Mouse (Mus musculus) heart, embryonic 10.5 days (tissue): ENCODE measurements at regions not wholly inside any gene's neighbourhood (a gene's known extent, or its start where the extent isn't known, plus 50 kb on each side); places are given as distances from the start of the nearest gene placed in this dataset.

Experiments
- DNase-seq: peaks from one replicate; pipeline ENCODE4 v3.0.0-alpha.2; 2017; ENCODE audit warnings: low spot score
- H3K27ac ChIP-seq: fragments of 300-500 bp; sonication (generic); 2 replicates; pipeline ENCODE4 v1.5.1; 2016; ENCODE audit warnings: mild to moderate bottlenecking
- H3K27me3 ChIP-seq: fragments of 300-500 bp; sonication (generic); 2 replicates; pipeline ENCODE4 v1.6.1; 2016; ENCODE audit warnings: mild to moderate bottlenecking; ENCODE audit not compliant: poor library complexity, insufficient read depth, severe bottlenecking
- H3K36me3 ChIP-seq: fragments of 300-500 bp; sonication (generic); 2 replicates; pipeline ENCODE4 v1.6.1; 2016; ENCODE audit warnings: mild to moderate bottlenecking, moderate library complexity
- H3K4me1 ChIP-seq: fragments of 300-500 bp; sonication (generic); 2 replicates; pipeline ENCODE4 v1.6.1; 2016; ENCODE audit warnings: mild to moderate bottlenecking
- H3K4me3 ChIP-seq: fragments of 300-500 bp; sonication (generic); 2 replicates; pipeline ENCODE4 v1.5.1; 2016; ENCODE audit warnings: mild to moderate bottlenecking, moderate library complexity
- H3K9me3 ChIP-seq: fragments of 300-500 bp; sonication (generic); 2 replicates; pipeline ENCODE4 v1.6.1; 2016; ENCODE audit warnings: mild to moderate bottlenecking, moderate library complexity
- WGBS: fragments of 180-500 bp; shearing (Covaris S2); methylation state at CpG from one replicate; pipeline ENCODE4 v1.1.7; 2016; 5-methylcytosine and 5-hydroxymethylcytosine counted together

DNA sequence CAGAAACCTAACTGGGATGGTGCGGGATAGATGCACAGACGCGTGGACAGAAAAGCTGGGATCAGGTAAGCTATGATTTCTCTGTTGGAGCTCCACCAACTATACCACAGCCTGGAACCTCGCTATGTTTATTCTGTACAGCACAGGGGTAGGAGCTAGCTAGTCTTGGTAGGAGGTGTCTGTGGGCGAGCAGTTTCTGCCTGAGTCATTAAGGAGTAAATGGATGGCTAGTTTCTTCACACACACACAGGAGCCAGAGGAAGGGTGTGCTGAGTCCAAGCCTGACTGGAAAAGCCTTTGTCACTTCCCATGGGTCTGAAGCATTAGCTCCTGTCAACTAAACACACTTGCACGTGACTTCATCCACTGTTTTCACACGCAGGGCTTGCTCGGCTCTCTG lies 53.1 kb upstream of the Ubl3 start:
- DNase-seq = no peak
- Histone ChIP-seq H3K9me3 (no peaks in the 10 kb centered on the region; the same call in 1 of the 2 replicates), H3K36me3 (no peaks in the 10 kb centered on the region), H3K27me3 (no peaks in the 10 kb centered on the region), H3K4me3 (no peak overlapping the region), H3K27ac (no peak overlapping the region), H3K4me1 (peaks cover 14% of the 10 kb centered on the region)
- 87% methylated on average over 8 of the region's 8 CpGs for WGBS
